ENCODE assay signal across 8 mouse cellular contexts in the genomic region with DNA sequence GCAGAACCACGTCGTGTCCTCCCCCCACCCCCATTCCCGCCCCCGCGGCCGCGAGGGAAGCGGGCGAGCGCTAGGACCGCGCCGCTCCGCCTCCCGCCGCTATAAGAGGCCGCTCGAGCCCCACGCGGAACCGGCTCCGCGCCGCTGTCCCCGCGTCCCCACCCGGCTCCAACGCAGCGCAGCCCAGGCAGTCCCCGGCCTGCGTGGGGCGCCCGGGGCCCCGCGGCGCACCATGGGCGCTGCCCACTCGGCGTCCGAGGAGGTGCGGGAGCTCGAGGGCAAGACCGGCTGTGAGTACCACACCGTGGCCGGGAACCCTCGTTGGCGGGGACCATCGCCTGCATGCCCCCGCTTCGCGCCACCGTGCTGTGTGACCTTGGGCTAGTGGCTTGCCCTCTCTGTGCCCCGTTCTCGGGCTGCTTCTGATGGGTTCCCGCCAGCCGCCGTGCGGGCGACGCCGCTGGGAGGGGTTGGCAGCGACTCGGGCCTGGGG. TPM values are rescaled to one million over a fixed set of nuclear protein-coding genes. Genes with fewer than 3 reads are reported as not detected.
DNase-seq lines count a peak whose midpoint lies in the region; ATAC-seq and TF ChIP-seq lines count a peak whose summit lies in the region.

TSS of gene Tesc (plus strand) at position 46 of the 493 bp plus-strand sequence.

- peaks cover 69% of the 10 kb centered on the region for H3K27me3 ChIP-seq in forebrain, embryonic 10.5 days (ENCODE audit: poor library complexity, severe bottlenecking)
- peaks cover 36% of the 10 kb centered on the region for H3K27me3 ChIP-seq in hindbrain, embryonic 16.5 days (replicated peaks; ENCODE audit: control insufficient read depth, insufficient read depth, low read length)
- H3K27me3 ChIP-seq in liver, embryonic 15.5 days = peaks cover 69% of the 10 kb centered on the region
- H3K27me3 ChIP-seq in stomach, embryonic 15.5 days (replicated peaks) = peaks cover 46% of the 10 kb centered on the region

- H3K4me1 ChIP-seq in forebrain, embryonic 10.5 days = peaks cover 57% of the 10 kb centered on the region
- H3K4me1 ChIP-seq in hindbrain, embryonic 16.5 days (ENCODE audit: control insufficient read depth, insufficient read depth, low read depth, low read length) = peaks cover 30% of the 10 kb centered on the region
- H3K4me1 ChIP-seq in liver, embryonic 15.5 days (replicated peaks) = peaks cover 13% of the 10 kb centered on the region; the same call in 1 of the 2 replicates
- peaks cover 33% of the 10 kb centered on the region for H3K4me1 ChIP-seq in stomach, embryonic 15.5 days

- H3K4me3 ChIP-seq in layer of hippocampus, adult 2 months = peak within 1 kb of the TSS; percentile 75
- H3K4me3 ChIP-seq in forebrain, embryonic 10.5 days = peak within 1 kb of the TSS; percentile 71
- H3K4me3 ChIP-seq in hindbrain, embryonic 16.5 days (ENCODE audit: low read length) = peak within 1 kb of the TSS; percentile 77
- peak within 1 kb of the TSS; percentile 53 for H3K4me3 ChIP-seq in liver, embryonic 15.5 days (replicated peaks)
- peak within 1 kb of the TSS; percentile 66 for H3K4me3 ChIP-seq in stomach, embryonic 15.5 days (replicated peaks)

- peak within 1 kb of the TSS; percentile 87 for H3K27ac ChIP-seq in layer of hippocampus, adult 2 months
- peak within 1 kb of the TSS; percentile 48; the same call in 1 of the 2 replicates for H3K27ac ChIP-seq in forebrain, embryonic 10.5 days
- no peak within 1 kb of the TSS for H3K27ac ChIP-seq in hindbrain, embryonic 16.5 days (ENCODE audit: low read depth, low read length)
- H3K27ac ChIP-seq in liver, embryonic 15.5 days (replicated peaks) = no peak within 1 kb of the TSS
- no peak within 1 kb of the TSS for H3K27ac ChIP-seq in stomach, embryonic 15.5 days

- TF ChIP-seq CTCF in layer of hippocampus, adult 2 months (conservative IDR thresholded peaks at IDR 0.05) = no peak

- WGBS in forebrain, embryonic 10.5 days = under 1% methylated on average over 63 of the region's 63 CpGs
- WGBS in hindbrain, embryonic 16.5 days = under 1% methylated on average over 33 of the region's 63 CpGs
- under 1% methylated on average over 63 of the region's 63 CpGs for WGBS in liver, embryonic 15.5 days (ENCODE audit: insufficient replicate concordance)
- WGBS in stomach, embryonic 15.5 days = under 1% methylated on average over 62 of the region's 63 CpGs

- peak within 1 kb of the TSS; percentile 100 for H3K4me2 ChIP-seq in hindbrain, embryonic 16.5 days (ENCODE audit: low read length)
- peak within 1 kb of the TSS; percentile 70 for H3K4me2 ChIP-seq in liver, embryonic 15.5 days
- H3K4me2 ChIP-seq in stomach, embryonic 15.5 days = peak within 1 kb of the TSS; percentile 100

- no peaks in the 10 kb centered on the region for H3K36me3 ChIP-seq in forebrain, embryonic 10.5 days (replicated peaks)
- no peaks in the 10 kb centered on the region for H3K36me3 ChIP-seq in hindbrain, embryonic 16.5 days (ENCODE audit: control insufficient read depth, insufficient read depth, low read length)
- no peaks in the 10 kb centered on the region for H3K36me3 ChIP-seq in liver, embryonic 15.5 days (replicated peaks)
- no peaks in the 10 kb centered on the region for H3K36me3 ChIP-seq in stomach, embryonic 15.5 days

- H3K9me3 ChIP-seq in forebrain, embryonic 10.5 days = no peaks in the 10 kb centered on the region
- H3K9me3 ChIP-seq in hindbrain, embryonic 16.5 days (ENCODE audit: control insufficient read depth, low read length) = no peaks in the 10 kb centered on the region
- H3K9me3 ChIP-seq in liver, embryonic 15.5 days (replicated peaks) = no peaks in the 10 kb centered on the region
- H3K9me3 ChIP-seq in stomach, embryonic 15.5 days = no peaks in the 10 kb centered on the region

- DNase-seq in layer of hippocampus, adult 2 months (ENCODE audit: low spot score in 2 of 2) = no peak
- no peak for DNase-seq in layer of hippocampus, adult 11-12 months (ENCODE audit: low spot score)
- peak; percentile 62 to 70 for DNase-seq in adrenal gland, adult 18-20 months (ENCODE audit: low spot score in 2 of 2)
- peak; percentile 35 for DNase-seq in forebrain, embryonic 10.5 days (ENCODE audit: extremely low spot score, low spot score)
- no peak for DNase-seq in frontal cortex, postnatal 14 days (ENCODE audit: low spot score in 2 of 2)

- peak within 1 kb of the TSS; percentile 76 for H3K9ac ChIP-seq in hindbrain, embryonic 16.5 days (ENCODE audit: low read depth, low read length)
- H3K9ac ChIP-seq in liver, embryonic 15.5 days = no peak within 1 kb of the TSS
- 0 out of 2 replicates have a peak within 1 kb of the TSS, but pooled peaks have one; percentile 16 for H3K9ac ChIP-seq in stomach, embryonic 15.5 days

- ATAC-seq in hindbrain, embryonic 16.5 days = peak; percentile 34; the same call in 1 of the 2 replicates
- no peak for ATAC-seq in liver, embryonic 15.5 days (ENCODE audit: insufficient read depth)
- no peak for ATAC-seq in stomach, embryonic 15.5 days (ENCODE audit: insufficient read depth, low FRiP score, low read depth)

RNA-seq across cellular contexts. Expression of gene Tesc, which starts in this region (rescaled TPM):
- 10 to 100 TPM; 88.0 to 91.2 TPM for total RNA-seq in layer of hippocampus, adult 2 months (2021)
- total RNA-seq in adrenal gland, adult 18-20 months (2021) = 100 to 1,000 TPM; 149 to 166 TPM
- 0.52 and 0.92 TPM in 2 replicates for polyA plus RNA-seq in forebrain, embryonic 10.5 days (2016; fragmentation: Nextera tagmentation; extraction: Ambion mirVana)
- 4.1 and 5.4 TPM in 2 replicates for polyA plus RNA-seq in hindbrain, embryonic 16.5 days (2015; fragmentation: Nextera tagmentation; extraction: Ambion mirVana)
- 1.6 and 2.2 TPM in 2 replicates for polyA plus RNA-seq in liver, embryonic 15.5 days (2015; fragmentation: Nextera tagmentation; extraction: Ambion mirVana)
- 16.0 and 17.7 TPM in 2 replicates for polyA plus RNA-seq in stomach, embryonic 15.5 days (2015; fragmentation: Nextera tagmentation; extraction: Ambion mirVana)

Comparison
In these comparisons a context has a peak if more than half of its experiments do, and no peak if none do; other contexts are left out.
1. Peak in DNase-seq, H3K4me3 ChIP-seq and H3K27ac ChIP-seq in forebrain, embryonic 10.5 days; RNA of the gene not detected or under 1 TPM.
2. DNase-seq: peak in adrenal gland, adult 18-20 months (2 of 2); none in layer of hippocampus, adult 2 months (0 of 2), layer of hippocampus, adult 11-12 months (single experiment) and frontal cortex, postnatal 14 days (0 of 2).
3. Peak in every context shown above with its lines, with median percentiles within 50 percentile points of each other: H3K4me3 ChIP-seq and H3K4me2 ChIP-seq.